Mouse (Mus musculus): ENCODE measurements around the gene Gucy1b2.

DNA sequence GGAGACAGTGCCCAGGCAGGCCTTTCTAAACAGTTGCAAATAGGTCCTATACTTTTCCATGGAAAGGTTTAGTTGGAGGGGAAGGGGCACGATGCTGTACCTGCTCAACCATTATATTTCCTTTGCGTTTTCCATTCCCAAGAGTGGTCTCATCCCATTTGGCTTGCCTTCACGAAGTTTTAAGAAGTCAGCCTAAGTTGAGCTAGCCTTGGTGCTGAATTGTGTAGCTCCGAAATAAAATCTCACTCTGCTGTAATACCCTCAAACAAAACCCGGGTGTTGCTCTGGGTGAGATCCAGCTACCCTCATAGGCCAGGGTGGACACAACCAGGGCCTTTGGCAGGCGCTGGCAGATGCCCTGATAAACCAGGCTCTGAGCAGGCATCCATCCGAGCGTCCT is 25.3 kb upstream of the Gucy1b2 start:
- TF ChIP-seq GATA1 (IDR thresholded peaks at IDR 0.05; ENCODE audit: low read length) (no peak), TAL1 (IDR thresholded peaks at IDR 0.05; ENCODE audit: low read length) (no peak)

Data from erythroblast, embryonic 14.5 days (primary cell).